Mouse (Mus musculus): ENCODE results near the gene Arl5b.

The Arl5b gene

DNA sequence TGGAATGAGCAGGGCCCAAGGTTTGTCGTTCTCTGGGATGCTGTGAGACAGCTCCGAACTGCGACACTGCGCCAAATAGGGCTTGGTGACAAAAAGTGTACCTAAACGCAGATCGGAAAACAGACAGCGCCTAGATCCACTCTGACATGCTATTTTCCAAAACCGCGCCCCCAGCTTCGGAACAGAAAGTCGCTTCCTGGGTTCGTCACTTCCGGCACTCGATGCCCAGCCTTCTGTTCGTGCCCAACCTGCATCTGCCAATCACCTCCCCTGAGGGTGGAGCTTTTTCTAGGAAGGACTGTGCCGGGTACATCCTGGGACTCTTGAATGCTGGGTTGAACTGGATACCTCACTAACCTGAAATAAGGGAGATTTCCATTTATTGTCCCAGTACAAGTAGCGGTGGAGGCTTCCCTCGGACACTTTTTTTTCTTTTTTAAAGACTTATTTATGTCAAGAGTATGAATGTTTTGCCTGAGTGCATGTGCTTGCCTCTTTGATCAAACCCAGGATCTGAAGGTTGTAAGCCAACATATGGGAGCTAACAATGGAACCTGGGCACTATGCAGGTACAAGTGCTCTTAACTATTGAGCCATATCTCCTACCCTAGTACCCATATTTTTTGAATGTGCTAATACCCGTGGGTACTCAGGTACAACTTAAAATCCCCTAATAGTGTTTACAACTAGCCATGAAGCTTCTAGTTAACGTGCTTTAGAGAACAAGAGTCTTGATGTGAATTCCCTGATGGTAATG lies at the start of gene Arl5b:
Arl5b (plus strand) TSS at position 279 of the 757 bp plus-strand sequence.
- CTCF ChIA-PET: no interaction called here

DNA sequence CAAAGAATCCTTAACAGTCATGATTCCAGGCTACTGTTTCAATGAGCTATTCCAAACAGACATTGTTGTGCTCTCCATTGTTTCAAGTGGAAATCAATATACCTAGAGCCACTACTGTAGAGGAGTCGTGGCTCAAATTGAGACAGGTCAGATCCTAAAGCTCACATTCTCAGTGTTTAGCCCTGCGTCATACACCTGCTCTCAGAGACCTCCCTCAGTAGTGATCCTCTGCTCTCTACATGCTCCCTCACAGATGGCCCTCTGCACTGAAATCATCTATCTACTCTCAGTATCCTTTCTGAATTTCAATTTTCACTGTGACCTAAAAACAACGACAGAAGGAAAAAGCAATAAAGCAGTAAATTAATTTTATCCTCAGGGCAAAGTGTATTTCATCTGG lies 41.7 kb upstream of the Arl5b start:
- CTCF ChIA-PET: no interaction called here

DNA sequence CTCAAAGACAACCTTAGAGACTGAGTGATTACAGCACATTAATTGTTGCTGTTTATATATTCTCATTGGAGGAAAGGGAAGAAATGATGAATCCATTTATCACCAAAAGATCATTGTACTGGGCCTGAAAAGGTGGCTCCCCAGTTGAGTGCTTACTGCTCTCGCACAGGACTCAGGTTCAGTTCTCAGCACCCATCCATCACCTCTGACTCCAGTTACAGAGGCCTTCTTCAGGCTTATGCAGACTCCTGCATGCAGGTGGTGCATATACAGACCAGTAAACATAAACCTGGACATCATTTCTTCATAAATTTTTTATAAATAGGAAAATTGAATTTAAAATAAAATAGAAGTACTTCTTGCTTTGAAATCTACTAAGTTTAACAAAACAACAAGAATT lies 41.1 kb upstream of the Arl5b start:
- CTCF ChIA-PET: no interaction called here

DNA sequence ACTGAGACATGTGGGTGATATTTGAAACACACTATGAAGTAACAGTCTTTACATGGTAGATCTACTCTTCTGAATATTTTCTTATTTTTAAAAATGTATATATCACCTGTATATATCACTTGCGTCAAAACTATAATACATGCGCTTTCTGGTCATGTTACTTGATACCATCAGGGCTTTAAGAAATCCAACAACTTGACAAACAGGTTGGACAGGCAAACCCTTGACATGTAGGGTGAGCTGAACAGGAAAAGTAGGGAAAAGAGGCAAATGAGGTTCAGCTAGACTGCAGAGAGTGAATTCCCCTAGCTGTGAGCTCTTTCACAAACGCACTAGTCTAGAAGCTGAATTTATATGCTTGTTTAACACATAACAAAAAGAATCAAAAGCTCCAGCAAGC lies 22.4 kb upstream of the Arl5b start:
- CTCF ChIA-PET: no interaction called here

DNA sequence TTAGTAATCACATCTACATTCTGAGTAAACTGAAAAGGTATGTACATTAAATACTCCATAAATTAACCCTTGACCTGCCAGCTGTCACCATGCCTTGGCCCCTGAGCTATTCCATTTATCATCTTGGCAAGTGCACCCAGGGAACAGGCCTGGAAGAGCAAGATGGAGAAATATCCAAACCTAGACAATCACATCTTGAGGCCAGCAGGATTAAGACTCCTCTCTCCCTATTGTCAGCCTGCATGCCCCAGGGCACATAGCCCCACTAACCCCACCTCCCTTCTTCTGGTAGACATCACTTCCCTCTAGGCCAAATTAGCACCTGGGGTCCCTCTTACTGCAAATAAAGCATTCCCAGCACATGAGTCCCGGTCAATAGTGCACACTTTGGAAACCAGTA lies 21.4 kb upstream of the Arl5b start:
- CTCF ChIA-PET: no interaction called here

DNA sequence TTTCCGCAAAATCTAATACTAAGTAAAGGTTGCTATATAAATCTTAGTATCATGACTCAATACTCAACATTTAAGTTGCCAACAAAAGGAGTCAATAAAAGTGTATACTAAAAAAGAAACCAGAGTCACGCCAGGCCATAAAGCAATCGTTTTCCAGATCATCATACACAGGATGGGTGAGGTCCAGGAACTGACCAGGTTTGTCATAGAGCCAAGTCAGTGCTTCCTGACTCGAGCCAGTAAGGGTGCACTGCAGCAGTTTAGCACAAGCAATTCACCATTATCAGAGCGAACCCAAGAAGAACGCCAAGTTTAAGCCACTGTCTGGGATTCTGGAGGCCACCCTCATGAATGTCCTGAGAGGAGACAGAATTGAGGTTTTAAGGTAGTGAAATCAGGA lies 10.5 kb upstream of the Arl5b start:
- CTCF ChIA-PET: no interaction called here

DNA sequence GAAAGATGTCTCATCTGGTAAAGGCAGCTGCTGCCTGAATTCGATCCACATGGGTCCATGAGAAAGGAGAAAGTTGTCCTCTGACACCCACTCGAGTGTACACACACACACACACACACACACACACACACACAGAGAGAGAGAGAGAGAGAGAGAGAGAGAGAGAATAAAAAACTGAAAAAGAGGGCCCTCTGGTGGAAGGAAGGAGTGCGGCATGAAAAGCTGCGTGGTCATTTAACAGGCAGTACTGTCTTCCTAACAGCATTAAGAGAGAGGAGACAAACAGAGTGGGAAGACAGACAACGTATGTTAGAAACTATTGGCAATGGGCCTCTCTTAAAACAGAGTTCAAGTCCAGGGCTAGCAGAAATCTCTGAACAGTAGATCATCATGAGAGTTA lies 8.9 kb upstream of the Arl5b start:
- CTCF ChIA-PET: no interaction called here

DNA sequence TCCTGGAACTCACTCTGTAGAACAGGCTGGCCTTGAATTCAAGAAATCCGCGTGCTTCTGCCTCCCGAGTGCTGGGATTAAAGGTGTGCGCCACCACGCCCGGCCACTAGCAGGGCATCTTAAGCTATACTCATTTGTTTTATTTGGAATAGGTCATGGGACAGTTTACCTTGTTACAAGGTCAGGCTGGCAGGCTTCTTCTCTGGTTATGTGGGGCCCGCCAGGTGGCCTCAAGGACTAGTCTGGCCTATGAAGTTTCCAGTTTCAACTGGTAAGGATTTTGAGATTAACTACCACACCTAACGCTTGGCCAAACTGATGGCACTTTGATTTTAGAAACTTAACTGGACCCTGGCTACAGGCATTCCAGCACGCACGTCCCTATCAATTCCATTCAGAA lies 5.3 kb downstream of the Arl5b start:
- CTCF ChIA-PET: no interaction called here

DNA sequence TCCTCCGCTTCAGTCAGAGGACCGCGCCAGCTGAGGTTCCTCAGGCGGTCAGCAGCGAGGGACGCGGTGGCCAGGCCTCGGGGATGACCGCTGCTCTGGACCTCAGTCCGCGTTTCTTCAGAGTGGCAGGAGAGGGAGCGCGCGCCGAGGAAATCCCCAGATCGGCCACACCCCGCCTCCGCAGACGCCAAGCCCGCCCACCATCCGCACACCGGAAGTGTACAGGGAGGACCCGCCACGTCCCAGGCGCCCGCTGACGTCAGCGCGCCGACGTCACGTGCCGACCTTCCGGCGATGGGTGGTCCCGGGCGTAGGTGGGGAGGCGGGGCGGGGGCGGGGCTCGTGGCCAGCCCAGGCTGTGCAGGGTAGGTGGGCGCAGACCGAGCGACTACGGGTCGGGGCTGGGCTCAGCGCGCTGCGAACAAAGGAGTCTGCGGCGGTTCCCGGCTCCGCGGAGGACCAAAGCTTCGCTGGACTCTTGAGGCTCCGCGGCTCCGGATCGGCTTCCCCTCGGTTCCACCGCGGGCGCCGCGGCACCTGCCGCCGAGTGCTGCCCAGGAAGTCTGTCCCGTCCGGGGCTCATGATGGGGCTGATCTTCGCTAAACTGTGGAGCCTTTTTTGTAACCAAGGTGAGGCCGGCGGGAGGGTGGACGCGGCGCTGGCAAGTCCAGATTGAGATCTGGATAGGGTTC lies 5.9 kb downstream of the Arl5b start, which contains the start of gene Nsun6:
Nsun6 (minus strand) TSS at position 125 of the 693 bp plus-strand sequence.
- CTCF ChIA-PET: no interaction called here

DNA sequence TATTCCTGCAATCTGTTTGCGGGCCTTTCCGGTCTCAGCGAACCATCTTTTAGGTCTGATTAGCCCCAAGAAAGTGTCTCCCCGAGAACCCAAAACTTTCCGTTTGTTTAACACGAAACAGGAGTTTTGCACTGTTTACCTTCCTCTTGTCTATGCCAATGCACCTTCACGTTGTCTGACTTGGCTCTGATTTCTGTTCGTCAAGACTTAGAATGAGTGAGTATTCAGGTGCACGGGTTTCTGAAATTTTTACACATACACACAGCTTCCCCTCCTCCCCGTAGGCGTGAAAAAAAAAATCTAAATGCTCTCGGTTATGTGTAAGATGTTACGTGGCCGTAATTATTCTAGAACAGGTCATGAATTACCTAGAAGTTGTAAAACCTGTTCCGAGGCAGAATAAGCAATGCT lies 6.6 kb downstream of the Arl5b start:
- CTCF ChIA-PET: interaction anchor here (0.7 kb wide), 1 partner anchor 95 kb away, joined by 3 read pairs; no protein-coding TSS in a partner anchor

DNA sequence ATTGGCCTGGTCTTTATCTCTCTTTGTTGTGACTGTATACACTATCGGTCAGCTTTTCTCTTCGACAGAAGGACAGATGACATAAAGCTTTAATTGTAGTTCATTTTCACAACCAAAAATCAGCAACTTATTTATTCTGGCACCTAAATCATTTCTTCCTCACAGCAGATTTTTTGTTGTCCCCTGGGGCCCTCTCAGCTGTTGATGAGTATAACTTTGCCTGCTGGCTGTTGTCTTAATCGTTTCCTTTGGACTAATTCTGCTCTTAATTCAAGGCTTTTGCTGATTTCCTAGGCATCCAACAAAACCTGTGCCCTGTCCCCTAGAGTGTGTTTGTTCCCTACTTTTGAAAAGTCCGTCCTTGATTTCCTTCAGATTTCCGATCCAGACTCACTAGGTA lies 9.0 kb downstream of the Arl5b start:
- CTCF ChIA-PET: no interaction called here

DNA sequence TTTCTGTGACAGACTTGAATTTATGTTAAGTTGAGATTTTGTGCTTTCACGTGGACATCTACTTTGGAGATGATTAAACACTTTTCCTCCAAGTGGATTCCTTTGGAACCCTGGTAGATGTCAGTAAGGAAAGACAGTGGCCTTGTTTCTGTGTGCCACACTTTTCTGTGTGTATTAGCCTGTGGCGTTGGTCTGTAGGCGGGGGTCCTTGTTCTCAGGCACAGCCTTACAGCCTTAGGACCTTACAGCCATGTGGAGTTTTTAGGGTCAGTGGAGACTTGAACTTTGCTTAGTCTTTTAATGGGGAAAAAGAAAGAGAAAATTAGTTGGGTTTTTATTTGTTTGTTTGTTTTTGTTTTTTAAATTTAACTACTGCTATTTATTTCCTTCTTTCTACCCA lies 11.7 kb downstream of the Arl5b start:
- CTCF ChIA-PET: no interaction called here

DNA sequence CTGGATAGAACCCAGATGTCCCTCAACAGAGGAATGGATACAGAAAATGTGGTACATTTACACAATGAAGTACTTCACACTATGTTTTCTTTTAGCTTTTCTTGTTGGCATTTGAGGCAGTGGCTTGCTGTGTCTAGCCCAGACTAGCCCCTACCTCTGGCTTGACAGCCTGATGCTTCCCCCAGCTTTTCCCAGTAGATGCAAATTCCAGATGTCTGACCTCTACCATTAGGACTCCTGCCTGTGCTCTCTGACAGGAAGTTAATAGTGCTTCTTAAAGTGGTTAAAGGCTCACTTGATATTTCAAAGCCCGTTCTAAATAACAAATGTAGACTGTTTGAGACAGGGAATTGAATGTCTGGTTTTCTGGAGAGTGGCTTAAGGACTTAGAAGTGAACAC lies 14.6 kb downstream of the Arl5b start:
- CTCF ChIA-PET: no interaction called here

DNA sequence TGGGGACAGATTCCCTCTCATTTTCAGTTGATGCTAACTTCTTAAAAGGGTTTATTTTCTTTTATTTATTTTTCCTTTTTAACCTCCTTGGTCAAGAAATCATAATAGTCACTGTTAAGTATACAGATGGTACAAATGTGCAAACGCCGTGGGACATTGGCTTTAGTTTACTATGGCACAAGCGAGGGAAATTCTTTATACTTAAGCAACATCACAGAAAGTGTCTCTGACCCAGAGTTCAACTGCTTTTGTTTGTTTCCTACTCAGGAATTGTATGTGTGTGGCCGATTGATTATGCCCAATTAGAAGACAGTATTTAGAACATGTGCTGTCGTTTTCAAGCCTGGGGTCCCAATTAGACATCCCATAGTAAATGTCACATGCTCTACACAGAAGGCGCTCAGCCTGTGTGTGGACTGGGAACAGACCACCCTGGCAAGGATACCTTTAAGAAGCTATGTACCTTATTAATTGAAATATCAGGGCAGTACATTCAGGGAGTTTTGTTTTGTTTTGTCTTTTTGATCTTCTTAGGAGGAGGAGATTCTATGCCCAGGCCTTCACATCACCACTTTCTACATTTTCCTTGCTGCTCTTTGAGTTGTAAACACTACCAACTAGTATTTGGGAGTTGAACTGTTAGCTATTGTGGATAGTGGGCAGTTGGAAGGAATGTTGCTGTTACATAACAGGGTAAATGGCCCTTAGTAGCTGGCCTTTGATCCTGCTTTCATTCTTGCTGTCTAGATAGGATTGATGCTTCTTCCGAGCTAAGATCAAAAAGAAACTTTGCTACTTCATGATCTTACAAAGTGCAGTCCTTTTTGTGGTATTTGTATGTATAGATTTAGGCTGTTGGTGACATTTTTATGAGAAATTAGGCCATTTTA lies 15.4 kb downstream of the Arl5b start:
- CTCF ChIA-PET: no interaction called here

DNA sequence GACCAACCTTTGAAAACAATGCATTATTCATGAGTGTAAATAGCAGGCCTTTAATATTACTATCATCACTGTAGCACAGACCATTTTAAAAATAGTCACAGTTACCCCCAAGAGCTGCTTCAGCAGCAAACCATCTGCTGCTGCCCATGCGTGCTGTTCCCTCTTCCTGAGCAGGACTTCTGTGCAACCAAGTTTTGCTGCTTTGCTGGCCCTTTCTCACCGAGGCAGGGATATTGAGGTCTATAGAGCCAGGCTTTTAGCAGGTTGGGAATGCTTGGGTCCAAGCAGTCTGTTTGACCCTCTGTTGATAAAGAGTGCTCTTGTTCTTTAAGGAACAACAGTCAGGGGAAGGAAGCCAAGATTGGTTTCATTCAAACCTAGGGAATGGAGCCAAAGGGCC lies 16.3 kb downstream of the Arl5b start:
- CTCF ChIA-PET: no interaction called here

DNA sequence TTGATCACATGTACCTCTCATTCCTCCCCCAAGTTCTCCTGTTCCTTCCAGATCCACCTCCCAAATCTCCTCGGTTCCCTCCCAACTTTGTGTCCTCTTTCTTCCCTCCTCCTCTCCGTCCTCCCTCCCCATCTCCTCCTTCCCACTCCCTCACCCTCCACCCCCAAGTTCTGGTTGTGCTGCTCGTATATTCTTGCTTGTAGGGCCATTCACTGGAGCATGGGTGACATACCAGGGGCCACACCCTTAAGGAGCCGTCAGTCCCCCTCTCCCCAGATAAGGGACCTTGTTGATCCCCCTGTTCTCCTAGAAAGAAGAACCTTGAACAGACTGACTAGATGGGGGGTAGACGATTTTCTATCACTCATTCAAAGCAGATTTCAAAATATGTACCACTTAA lies 17.9 kb downstream of the Arl5b start:
- CTCF ChIA-PET: no interaction called here

DNA sequence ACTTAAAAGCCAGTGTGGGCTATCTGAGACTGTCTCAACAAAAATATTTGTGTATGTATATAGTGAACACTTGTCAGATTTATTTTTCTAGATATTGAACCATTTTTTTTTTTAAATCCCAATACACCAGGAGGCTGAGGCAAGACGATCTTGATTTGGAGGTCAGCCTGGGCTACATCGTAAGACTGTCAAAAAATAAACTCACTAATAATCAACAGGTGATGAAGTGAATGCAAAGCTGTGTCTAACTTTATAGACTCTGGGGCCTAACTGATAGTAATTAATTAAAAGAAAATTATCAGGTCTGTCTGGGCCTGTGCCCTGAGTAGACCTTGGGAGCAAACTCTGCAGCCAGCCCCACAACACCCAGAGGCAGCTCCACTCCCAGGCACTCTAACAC lies 34.5 kb downstream of the Arl5b start:
- CTCF ChIA-PET: no interaction called here

DNA sequence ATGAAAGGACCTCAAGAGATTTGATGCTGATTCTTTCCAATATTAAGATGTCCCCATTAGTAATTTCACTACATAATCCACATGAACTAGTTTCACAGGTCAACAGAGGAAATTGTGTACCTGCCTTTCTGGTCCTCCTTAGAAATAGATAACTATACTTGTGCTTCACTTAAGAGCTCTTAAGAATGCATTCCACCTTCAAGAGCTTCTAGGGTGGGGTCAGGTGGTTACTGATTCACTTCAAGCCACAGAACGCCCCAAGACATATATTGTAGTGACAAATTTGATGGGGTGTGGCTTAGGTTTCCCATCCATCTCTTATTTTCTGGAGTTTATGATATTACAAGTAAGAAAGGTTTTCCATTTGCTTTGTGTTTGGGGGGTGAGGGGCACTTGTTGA lies 38.1 kb downstream of the Arl5b start:
- CTCF ChIA-PET: no interaction called here

DNA sequence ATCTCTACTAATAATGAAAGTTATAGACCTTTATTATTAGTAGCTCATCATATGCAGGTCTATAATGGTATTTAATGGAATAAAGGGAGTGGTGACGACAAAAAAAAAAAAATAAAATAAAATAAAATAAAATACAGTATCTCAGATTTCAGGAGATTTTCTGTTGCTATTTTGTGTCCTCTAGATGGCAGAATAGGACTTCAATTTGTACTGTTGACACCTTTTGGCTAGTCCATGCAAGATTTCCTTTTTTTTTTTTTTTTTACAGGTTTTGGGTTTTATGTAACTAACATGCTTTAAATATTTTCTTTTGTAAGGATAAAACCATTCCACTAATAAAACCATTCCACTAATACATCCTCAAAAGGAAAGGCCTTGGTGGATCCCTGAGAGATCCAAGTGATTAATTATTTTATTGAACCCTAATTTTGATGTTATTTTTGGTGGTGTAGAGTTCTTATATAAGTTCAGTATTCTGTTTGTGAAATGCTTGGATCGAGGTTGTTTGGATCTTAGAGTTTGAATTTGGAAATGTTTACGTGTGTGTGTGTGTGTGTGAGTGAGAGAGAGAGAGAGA lies 47.4 kb downstream of the Arl5b start:
- CTCF ChIA-PET: interaction anchor here (0.6 to 0.7 kb wide), 2 partner anchors 29 to 304 kb away, joined by 5 to 8 read pairs; no protein-coding TSS in a partner anchor

DNA sequence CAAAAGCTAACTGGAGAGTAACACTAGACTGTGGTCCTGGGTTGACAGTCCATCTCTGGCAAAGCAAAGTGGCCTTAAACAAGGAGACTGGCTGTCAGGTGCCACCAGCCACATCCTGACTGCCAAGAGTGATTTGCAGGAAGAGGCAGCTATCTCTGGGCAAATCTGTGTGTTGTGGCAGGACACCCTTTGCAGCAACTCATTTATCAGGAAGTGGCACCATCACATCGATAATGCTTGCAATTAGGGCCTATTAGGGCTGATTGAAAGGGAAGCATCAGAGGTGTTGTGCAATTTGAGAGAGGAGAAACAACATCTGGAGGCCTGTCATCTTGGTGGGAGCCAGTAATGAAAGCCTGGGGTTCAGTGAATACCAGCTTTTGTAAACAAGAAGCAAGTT lies 55.2 kb downstream of the Arl5b start:
- CTCF ChIA-PET: no interaction called here

DNA sequence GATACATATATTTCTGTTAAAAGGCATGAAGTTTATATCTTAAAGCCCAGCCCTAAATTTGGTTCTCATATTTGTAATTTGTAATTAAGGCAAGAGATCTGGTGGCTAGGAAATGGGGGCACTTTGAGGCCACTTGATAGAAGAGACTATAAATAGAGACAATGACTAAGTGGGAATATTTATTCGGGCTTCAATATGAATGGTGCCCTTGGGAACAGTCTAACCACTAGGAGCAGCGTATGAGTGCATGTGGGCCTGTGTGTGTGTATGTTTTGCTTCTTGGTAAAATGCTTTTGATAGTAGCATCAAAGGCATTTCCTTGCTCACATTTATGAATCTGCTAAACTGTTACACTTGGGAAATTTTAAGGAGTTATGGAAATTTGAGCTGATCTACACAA lies 62.1 kb downstream of the Arl5b start:
- CTCF ChIA-PET: no interaction called here

DNA sequence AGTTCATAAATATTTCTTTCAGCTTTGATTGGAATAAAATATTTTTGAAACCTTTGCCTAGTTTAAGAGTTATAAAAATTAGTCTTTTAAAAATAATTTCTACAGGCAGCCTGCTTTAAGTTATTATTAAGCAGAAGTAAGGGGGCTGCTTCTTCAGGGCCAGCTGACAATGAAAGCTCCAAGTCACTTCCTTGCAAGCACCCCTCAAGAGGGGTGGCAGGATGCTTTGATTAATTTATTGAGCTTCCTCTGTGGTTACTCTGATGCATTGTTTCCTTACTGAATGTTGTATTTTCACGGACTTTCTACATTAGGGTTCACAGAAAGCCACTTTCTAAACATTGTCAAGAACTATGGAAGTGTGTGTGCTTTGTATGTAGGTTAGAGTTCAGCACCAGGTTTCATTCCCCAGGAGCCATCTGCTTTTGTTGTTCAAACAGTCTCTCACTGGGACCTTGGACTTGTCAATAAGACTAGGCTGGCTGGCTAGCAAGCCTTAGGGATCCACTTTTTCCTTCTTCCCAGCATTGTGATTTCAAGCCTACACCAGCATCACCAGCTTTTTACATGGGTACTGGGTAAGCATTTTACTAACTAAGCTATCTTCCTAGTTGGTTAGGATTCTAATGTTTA lies 62.7 kb downstream of the Arl5b start:
- CTCF ChIA-PET: no interaction called here

Data from spleen, embryonic (tissue).